Mouse (Mus musculus) G1E (cell line): Measurements from ENCODE around the gene Foxo3. TPM values are rescaled to one million over a fixed set of nuclear protein-coding genes. Genes with fewer than 3 reads are reported as not detected.

Experiments
- ATAC-seq: 2 replicates; pipeline ENCODE4 v1.8.0; 2016; ENCODE audit warnings: mild to moderate bottlenecking; ENCODE audit not compliant: insufficient number of reproducible peaks, poor library complexity, low FRiP score, severe bottlenecking; ENCODE audit errors: extremely low read depth
- DNase-seq: peaks from one replicate; pipeline ENCODE4 v3.0.0; 2012; ENCODE audit warnings: low spot score
- H3K27me3 ChIP-seq: 2 replicates; pipeline ENCODE4 v1.6.1; 2012; ENCODE audit warnings: mild to moderate bottlenecking, low read length, inconsistent platforms; ENCODE audit not compliant: insufficient read depth
- H3K36me3 ChIP-seq: replicated peaks from 2 replicates; pipeline ENCODE3; 2012; ENCODE audit warnings: mild to moderate bottlenecking, inconsistent platforms
- H3K4me1 ChIP-seq: 2 replicates; pipeline ENCODE4 v1.6.1; 2012; ENCODE audit warnings: low read depth, low read length, inconsistent platforms, mixed read lengths; ENCODE audit not compliant: insufficient read depth
- H3K4me3 ChIP-seq: 2 replicates; pipeline ENCODE4 v1.5.1; 2012; ENCODE audit warnings: low read depth, mild to moderate bottlenecking, inconsistent platforms, low read length, moderate library complexity, mixed read lengths
- H3K9me3 ChIP-seq: replicated peaks from 2 replicates; pipeline ENCODE4 v1.6.1; 2012; ENCODE audit warnings: inconsistent platforms
- CTCF ChIP-seq: IDR thresholded peaks from 2 replicates; pipeline ENCODE4 v1.5.1; 2012; ENCODE audit warnings: low read depth, low read length, inconsistent platforms, mixed read lengths
- GATA1 ChIP-seq: IDR thresholded peaks from 2 replicates; pipeline ENCODE4 v1.6.1; 2012; ENCODE audit warnings: borderline replicate concordance, low read length, inconsistent platforms, mixed read lengths
- GATA2 ChIP-seq: IDR thresholded peaks from 2 replicates; pipeline ENCODE4 v1.6.1; 2012; ENCODE audit warnings: low read depth, low read length, inconsistent platforms, borderline replicate concordance
- POLR2AphosphoS5 ChIP-seq: IDR thresholded peaks from 2 replicates; pipeline ENCODE4 v1.6.1; 2012; ENCODE audit warnings: low read depth, low read length, inconsistent platforms; ENCODE audit not compliant: insufficient replicate concordance
- TAL1 ChIP-seq: conservative IDR thresholded peaks from 2 replicates; pipeline ENCODE4 v1.6.1; 2012; ENCODE audit warnings: low read depth, low read length, inconsistent platforms, mixed read lengths
- polyA plus RNA-seq: library from polyadenylated mRNA; stranded (reverse); fragments of >175 nt; gene quantifications from 2 replicates; pipeline ENCODE4 v1.2.3, GENCODE M21; 2012
- total RNA-seq, 2 experiments: library from RNA; stranded (forward) in 1 of 2; stranded (reverse) in 1 of 2; fragments of 200-1000 nt in 1 of 2; fragments of >200 nt in 1 of 2; fragmentation: Nextera tagmentation in 1 of 2; gene quantifications; 2 replicates each; pipeline ENCODE4 v1.2.3; 2014 to 2017

Gene Foxo3
- total and polyA plus RNA-seq, 3 experiments = 45.5 to 98.4 (median 59.2) TPM

DNA sequence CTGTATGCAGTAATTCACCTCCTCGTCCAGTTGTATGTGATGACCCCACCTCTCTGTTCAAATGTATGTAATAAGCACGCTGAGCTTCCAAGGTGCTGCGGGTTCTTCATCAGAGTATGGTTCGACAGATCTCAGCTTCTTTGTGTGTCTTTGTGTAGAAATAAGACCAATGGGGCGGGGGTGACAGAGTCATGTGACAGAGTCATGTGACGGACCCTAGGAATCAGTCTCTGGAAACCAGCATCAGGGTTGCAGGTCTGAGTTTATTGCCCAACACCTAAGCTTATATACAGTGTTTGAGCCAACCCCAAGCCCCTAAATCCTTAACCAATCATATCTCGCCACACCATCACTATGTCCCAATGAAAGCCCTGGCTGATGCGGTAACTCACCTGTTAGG is 29.9 kb upstream of the Foxo3 start:
- Histone ChIP-seq H3K4me3 (no peak overlapping the region), H3K27me3 (peaks cover 22% of the 10 kb centered on the region), H3K36me3 (no peaks in the 10 kb centered on the region), H3K4me1 (peaks cover 10% of the 10 kb centered on the region), H3K9me3 (no peaks in the 10 kb centered on the region)
- ATAC-seq (no peak), DNase-seq (no peak)
- no peak for TF ChIP-seq GATA1
- TF ChIP-seq CTCF = no peak
- no peak for TF ChIP-seq TAL1
- no peak for TF ChIP-seq GATA2
- TF ChIP-seq POLR2AphosphoS5 = no peak

DNA sequence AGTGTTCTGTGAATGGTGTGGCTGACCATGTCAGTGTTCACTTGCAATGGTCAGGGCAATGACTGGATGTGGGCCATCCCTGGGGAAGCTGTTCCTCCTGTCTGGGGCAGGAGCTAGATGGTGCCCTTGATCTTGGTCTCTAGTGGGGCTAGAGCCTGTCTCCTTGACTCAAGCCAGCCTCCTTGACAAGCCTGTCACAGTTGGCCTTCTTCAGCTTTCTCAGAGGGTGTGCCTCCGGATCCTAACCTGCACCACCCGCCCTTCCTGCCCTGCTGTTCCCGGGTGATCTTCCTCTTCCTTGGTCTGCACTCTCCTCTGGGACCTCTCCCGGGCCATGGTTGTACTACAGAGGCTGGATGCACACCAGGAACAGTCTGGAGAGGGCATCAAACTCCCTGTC is 24.2 kb upstream of the Foxo3 start:
- ATAC-seq = no peak
- Histone ChIP-seq H3K4me3 (no peak overlapping the region), H3K4me1 (peaks cover 15% of the 10 kb centered on the region), H3K27me3 (peaks cover 23% of the 10 kb centered on the region), H3K36me3 (no peaks in the 10 kb centered on the region), H3K9me3 (no peaks in the 10 kb centered on the region)
- no peak for DNase-seq
- no peak for TF ChIP-seq TAL1
- TF ChIP-seq GATA1 = no peak
- no peak for TF ChIP-seq POLR2AphosphoS5
- TF ChIP-seq GATA2 = no peak
- no peak for TF ChIP-seq CTCF

DNA sequence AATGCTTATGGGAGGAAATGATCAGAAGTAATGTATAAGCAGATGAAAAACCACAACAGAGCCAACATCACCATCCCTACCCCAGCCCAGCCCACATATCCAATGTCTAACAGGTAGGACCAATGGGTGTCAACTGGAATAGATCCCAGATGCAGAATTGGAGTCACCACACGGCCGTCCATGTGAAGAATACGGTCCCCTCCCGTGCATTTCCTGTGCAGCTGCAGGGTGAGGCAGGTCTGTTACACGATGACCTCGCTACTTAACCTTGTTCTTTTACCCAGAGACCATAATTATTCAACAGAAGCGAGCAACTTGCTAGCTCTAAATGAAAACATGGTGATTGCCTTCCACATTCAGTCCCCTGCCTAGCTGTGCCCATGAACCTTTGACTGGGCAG is 23.4 kb upstream of the Foxo3 start:
- TF ChIP-seq GATA1 (no peak), POLR2AphosphoS5 (no peak), CTCF (no peak), TAL1 (no peak), GATA2 (no peak)
- no peaks in the 10 kb centered on the region for H3K36me3 ChIP-seq
- H3K27me3 ChIP-seq = peaks cover 22% of the 10 kb centered on the region
- ATAC-seq (no peak), DNase-seq (no peak)
- H3K9me3 ChIP-seq = no peaks in the 10 kb centered on the region
- H3K4me3 ChIP-seq = no peak overlapping the region
- H3K4me1 ChIP-seq = peaks cover 15% of the 10 kb centered on the region

DNA sequence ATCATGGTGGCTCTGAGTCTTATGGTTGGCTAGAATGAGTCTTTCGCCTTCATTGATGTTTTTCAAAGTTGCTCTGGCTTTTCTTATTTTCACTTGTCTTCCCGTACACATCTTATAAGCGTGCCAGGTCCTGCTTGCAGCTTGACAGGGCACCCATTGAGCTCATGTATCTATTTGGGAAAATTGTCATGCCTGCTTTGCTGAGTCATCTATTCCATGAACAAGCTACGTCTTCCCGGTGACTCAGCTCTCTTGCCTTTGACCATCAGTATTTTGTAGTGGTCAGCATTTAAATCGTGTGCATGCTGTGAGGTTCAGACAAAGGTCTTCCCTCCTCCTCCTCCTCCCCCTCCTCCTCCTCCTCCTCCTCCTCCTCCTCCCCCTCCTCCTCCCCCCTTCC is 22.9 kb upstream of the Foxo3 start:
- TF ChIP-seq POLR2AphosphoS5 = no peak
- no peak for TF ChIP-seq CTCF
- no peak for TF ChIP-seq GATA1
- no peak for TF ChIP-seq TAL1
- no peak for TF ChIP-seq GATA2
- H3K9me3 ChIP-seq = no peaks in the 10 kb centered on the region
- peaks cover 17% of the 10 kb centered on the region for H3K27me3 ChIP-seq
- no peak overlapping the region for H3K4me3 ChIP-seq
- H3K4me1 ChIP-seq = peaks cover 18% of the 10 kb centered on the region
- DNase-seq (no peak), ATAC-seq (no peak)
- H3K36me3 ChIP-seq = no peaks in the 10 kb centered on the region

DNA sequence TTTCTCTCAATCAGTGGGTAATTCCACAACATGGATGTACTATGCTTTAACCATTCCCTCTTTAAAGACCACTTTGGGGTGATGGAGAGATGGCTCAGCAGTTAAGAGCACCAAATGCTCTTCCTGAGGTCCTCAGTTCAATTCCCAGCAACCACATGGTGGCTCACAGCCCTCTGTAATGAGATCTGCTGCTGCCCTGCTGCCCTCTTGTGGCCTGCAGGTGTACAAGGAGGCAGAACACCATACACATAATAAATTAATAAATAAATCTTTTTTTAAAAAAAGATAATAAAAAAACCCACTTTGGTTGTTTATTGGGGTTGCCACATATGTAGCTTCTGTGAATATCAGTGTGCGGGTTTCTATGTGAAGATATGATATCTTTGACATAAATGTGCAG is 21.4 kb upstream of the Foxo3 start:
- Histone ChIP-seq H3K4me3 (no peak overlapping the region), H3K27me3 (peaks cover 15% of the 10 kb centered on the region), H3K9me3 (no peaks in the 10 kb centered on the region), H3K36me3 (no peaks in the 10 kb centered on the region), H3K4me1 (peaks cover 31% of the 10 kb centered on the region)
- TF ChIP-seq TAL1 = no peak
- no peak for TF ChIP-seq POLR2AphosphoS5
- no peak for TF ChIP-seq GATA2
- TF ChIP-seq CTCF = no peak; the same call in 1 of the 2 replicates
- TF ChIP-seq GATA1 = no peak
- DNase-seq = no peak
- no peak for ATAC-seq

DNA sequence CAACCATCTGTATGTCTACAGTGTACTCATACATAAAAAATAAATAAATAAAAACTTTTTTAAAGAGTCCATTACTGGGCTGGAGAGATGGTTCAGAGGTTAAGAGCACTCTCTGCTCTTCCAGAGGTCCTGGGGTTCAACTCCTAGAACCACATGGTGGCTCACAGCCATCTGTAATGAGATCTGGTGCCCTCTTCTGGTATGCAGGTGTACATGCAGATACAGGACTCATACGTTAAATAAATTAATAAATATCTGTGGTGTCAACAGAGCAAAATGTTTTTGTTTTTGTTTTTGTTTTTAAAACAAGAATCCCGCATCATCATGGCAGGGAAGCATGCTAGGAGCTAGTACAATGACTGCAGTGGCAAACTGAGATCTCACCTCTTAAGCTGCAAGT is 20.6 kb upstream of the Foxo3 start:
- peaks cover 31% of the 10 kb centered on the region for H3K4me1 ChIP-seq
- H3K4me3 ChIP-seq = no peak overlapping the region
- DNase-seq = no peak
- ATAC-seq = no peak
- peaks cover 15% of the 10 kb centered on the region for H3K27me3 ChIP-seq
- no peaks in the 10 kb centered on the region for H3K9me3 ChIP-seq
- TF ChIP-seq CTCF (no peak), GATA2 (no peak), GATA1 (no peak)
- no peaks in the 10 kb centered on the region for H3K36me3 ChIP-seq

DNA sequence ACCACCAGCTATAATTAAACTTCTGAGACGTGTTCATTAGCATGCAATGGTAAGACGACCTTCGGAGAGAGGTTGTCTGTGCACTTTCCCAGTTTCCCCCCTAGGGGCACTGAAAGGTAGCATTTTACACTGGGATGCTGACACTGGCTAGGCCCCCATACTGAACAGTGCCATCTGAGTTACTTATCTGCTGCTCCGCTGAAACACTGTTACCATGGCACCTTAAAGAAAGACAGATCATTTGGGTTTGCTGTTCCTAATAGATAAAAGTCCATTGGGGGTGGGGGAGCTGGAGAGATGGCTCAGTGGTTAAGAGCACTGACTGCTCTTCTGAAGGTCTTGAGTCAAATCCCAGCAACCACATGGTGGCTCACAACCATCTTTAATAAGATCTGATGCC is 20.0 kb upstream of the Foxo3 start:
- no peaks in the 10 kb centered on the region for H3K9me3 ChIP-seq
- DNase-seq (no peak), ATAC-seq (peak; percentile 68)
- peaks cover 15% of the 10 kb centered on the region for H3K27me3 ChIP-seq
- H3K4me3 ChIP-seq = no peak overlapping the region
- H3K4me1 ChIP-seq = peaks cover 31% of the 10 kb centered on the region
- no peaks in the 10 kb centered on the region for H3K36me3 ChIP-seq
- TF ChIP-seq TAL1 = peak; percentile 25; the same call in 1 of the 2 replicates
- TF ChIP-seq GATA1 = no peak
